Mouse (Mus musculus): ENCODE results near the gene Sars2. TPM values are rescaled to one million over a fixed set of nuclear protein-coding genes. Genes with fewer than 3 reads are reported as not detected.
A peak's percentile ranks its signal among the peaks of the same experiment; 100 is the strongest.

Gene Sars2
- total and polyA plus RNA-seq, 3 experiments: 10.5 to 24.9 (median 17.1) TPM

DNA sequence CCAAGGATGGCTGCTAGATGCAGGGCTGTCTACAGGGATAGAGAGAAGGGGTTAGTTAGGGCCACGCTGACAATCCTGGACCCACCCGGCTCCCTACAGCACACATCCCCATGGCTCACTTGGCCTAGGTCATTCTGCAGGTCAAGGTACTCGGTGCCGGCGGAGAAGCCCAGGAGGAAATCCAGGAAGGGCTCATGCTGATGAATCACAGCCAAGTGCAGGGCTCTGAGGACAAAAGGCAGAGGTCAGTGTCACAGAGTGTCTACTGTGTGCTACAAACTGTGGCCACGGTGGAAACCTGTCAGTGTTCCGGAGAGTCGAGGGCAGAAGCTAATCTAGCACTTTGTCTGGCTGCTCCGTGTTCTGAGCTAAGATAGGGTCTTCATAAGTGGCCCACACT is 20.1 kb downstream of the Sars2 start:
- dilution Hi-C loops (cut with MboI; ENCODE audit: extremely low pct_ligation_motif_present, extremely low pct_unique_long_range_greater_than_20kb, low sequenced_read_pairs): no loop called here
- Histone ChIP-seq H3K9ac (ENCODE audit: insufficient read depth, low read depth) (no peak overlapping the region), H3K79me2 (replicated peaks; ENCODE audit: control insufficient read depth, extremely low read depth, insufficient read depth, poor library complexity, severe bottlenecking) (peaks cover 21% of the 10 kb centered on the region), H3K9me3 (replicated peaks; ENCODE audit: low read length) (no peaks in the 10 kb centered on the region), H3K36me3 (replicated peaks in 1 of 2; ENCODE audit: control insufficient read depth in 1 of 2, insufficient read depth in 1 of 2, low read length in 1 of 2) (peaks cover 60 to 66% of the 10 kb centered on the region in 2 experiments), H3K4me2 (ENCODE audit: insufficient read depth, low read depth, poor library complexity, severe bottlenecking) (no peak overlapping the region), H3K27me3 (replicated peaks) (no peaks in the 10 kb centered on the region), H3K27ac (ENCODE audit: insufficient read depth, low read depth) (no peak overlapping the region), H3K4me1 (ENCODE audit: control insufficient read depth in 1 of 2, insufficient read depth in 2 of 2) (peaks cover 4 to 17% of the 10 kb centered on the region in 2 experiments), H3K4me3 (replicated peaks in 1 of 3; ENCODE audit: low read depth in 2 of 3, low read length in 2 of 3, poor library complexity in 1 of 3) (no peak overlapping the region)
- no peak for TF ChIP-seq NRF1 (IDR thresholded peaks at IDR 0.05; ENCODE audit: low read depth, low read length)
- DNase-seq (ENCODE audit: extremely low read depth): no peak
- in situ Hi-C loops (cut with MboI; ENCODE audit: low pct_ligation_motif_present, low pct_unique_long_range_greater_than_20kb, low sequenced_read_pairs): no loop called here

- H3K36me3 ChIP-seq (replicated peaks in 1 of 2; ENCODE audit: control insufficient read depth in 1 of 2, insufficient read depth in 1 of 2, low read length in 1 of 2): peaks cover 28 to 38% of the 10 kb centered on the region in 2 experiments
- peaks cover 34% of the 10 kb centered on the region for H3K79me2 ChIP-seq (replicated peaks; ENCODE audit: control insufficient read depth, extremely low read depth, insufficient read depth, poor library complexity, severe bottlenecking)
- peak overlapping the region; percentile 74 for H3K4me2 ChIP-seq (ENCODE audit: insufficient read depth, low read depth, poor library complexity, severe bottlenecking)
- no peak for DNase-seq (ENCODE audit: extremely low read depth)
- no peaks in the 10 kb centered on the region for H3K9me3 ChIP-seq (replicated peaks; ENCODE audit: low read length)
- H3K4me1 ChIP-seq (ENCODE audit: control insufficient read depth in 1 of 2, insufficient read depth in 2 of 2): peaks cover 14 to 38% of the 10 kb centered on the region in 2 experiments
- H3K27me3 ChIP-seq (replicated peaks): no peaks in the 10 kb centered on the region
- dilution Hi-C loops (cut with MboI; ENCODE audit: extremely low pct_ligation_motif_present, extremely low pct_unique_long_range_greater_than_20kb, low sequenced_read_pairs) (no loop called here), in situ Hi-C loops (cut with MboI; ENCODE audit: low pct_ligation_motif_present, low pct_unique_long_range_greater_than_20kb, low sequenced_read_pairs) (no loop called here)
- peak overlapping the region; percentile 73 to 86 (median 81) for H3K4me3 ChIP-seq (replicated peaks in 1 of 3; ENCODE audit: low read depth in 2 of 3, low read length in 2 of 3, poor library complexity in 1 of 3)
- H3K9ac ChIP-seq (ENCODE audit: insufficient read depth, low read depth): peak overlapping the region; percentile 76
- TF ChIP-seq POLR2A (IDR thresholded peaks at IDR 0.05; ENCODE audit: low read depth, low read length): no peak
- no peak for TF ChIP-seq SMC3 (IDR thresholded peaks at IDR 0.05; ENCODE audit: low read depth, low read length)
- TF ChIP-seq KAT2A (IDR thresholded peaks at IDR 0.05; ENCODE audit: insufficient replicate concordance, low read length): no peak
- H3K27ac ChIP-seq (ENCODE audit: insufficient read depth, low read depth): no peak overlapping the region
Observed at GRCm38 (mm10) chr7:28765211-28765610, 23.4 kb downstream of the Sars2 start.

- Histone ChIP-seq H3K4me1 (ENCODE audit: control insufficient read depth in 1 of 2, insufficient read depth in 2 of 2) (peaks cover 14 to 40% of the 10 kb centered on the region in 2 experiments), H3K36me3 (replicated peaks in 1 of 2; ENCODE audit: control insufficient read depth in 1 of 2, insufficient read depth in 1 of 2, low read length in 1 of 2) (peaks cover 19 to 38% of the 10 kb centered on the region in 2 experiments), H3K9ac (ENCODE audit: insufficient read depth, low read depth) (peak within 1 kb of the TSS; percentile 84), H3K9me3 (replicated peaks; ENCODE audit: low read length) (no peaks in the 10 kb centered on the region), H3K4me2 (ENCODE audit: insufficient read depth, low read depth, poor library complexity, severe bottlenecking) (peak within 1 kb of the TSS; percentile 83), H3K79me2 (replicated peaks; ENCODE audit: control insufficient read depth, extremely low read depth, insufficient read depth, poor library complexity, severe bottlenecking) (peaks cover 34% of the 10 kb centered on the region), H3K27me3 (replicated peaks) (no peaks in the 10 kb centered on the region), H3K4me3 (replicated peaks in 1 of 3; ENCODE audit: low read depth in 2 of 3, low read length in 2 of 3, poor library complexity in 1 of 3) (peak within 1 kb of the TSS; percentile 81 to 88 (median 86)), H3K27ac (ENCODE audit: insufficient read depth, low read depth) (no peak within 1 kb of the TSS; the same call in 1 of the 2 replicates)
- dilution Hi-C loops (cut with MboI; ENCODE audit: extremely low pct_ligation_motif_present, extremely low pct_unique_long_range_greater_than_20kb, low sequenced_read_pairs) (no loop called here), in situ Hi-C loops (cut with MboI; ENCODE audit: low pct_ligation_motif_present, low pct_unique_long_range_greater_than_20kb, low sequenced_read_pairs) (no loop called here)
- peak; percentile 100 for DNase-seq (ENCODE audit: extremely low read depth)
- no peak; the same call in 1 of the 2 replicates for TF ChIP-seq USF2 (conservative IDR thresholded peaks at IDR 0.05; ENCODE audit: low read depth, low read length)
- TF ChIP-seq USF1 (IDR thresholded peaks at IDR 0.05; ENCODE audit: low read depth, low read length): peak; percentile 45
- TF ChIP-seq SMC3 (IDR thresholded peaks at IDR 0.05; ENCODE audit: low read depth, low read length): no peak
- peak; percentile 83 for TF ChIP-seq POLR2A (IDR thresholded peaks at IDR 0.05; ENCODE audit: low read depth, low read length)
- peak; percentile 92 for TF ChIP-seq CHD2 (IDR thresholded peaks at IDR 0.05; ENCODE audit: low read length)
- TF ChIP-seq PAX5 (IDR thresholded peaks at IDR 0.05; ENCODE audit: low read length): no peak
- TF ChIP-seq MAFK (IDR thresholded peaks at IDR 0.05; ENCODE audit: insufficient replicate concordance, low read length): no peak
- no peak for TF ChIP-seq ZNF384 (IDR thresholded peaks at IDR 0.05; ENCODE audit: low read depth, low read length)
- peak; percentile 97 for TF ChIP-seq HCFC1 (IDR thresholded peaks at IDR 0.05; ENCODE audit: low read depth, low read length)
- TF ChIP-seq JUND (conservative IDR thresholded peaks at IDR 0.05; ENCODE audit: low read depth, low read length): no peak
- peak; percentile 67; the same call in 1 of the 2 replicates for TF ChIP-seq TBP (conservative IDR thresholded peaks at IDR 0.05; ENCODE audit: low read depth, low read length)
- TF ChIP-seq MYC (IDR thresholded peaks at IDR 0.05; ENCODE audit: low read depth, low read length): peak; percentile 82
- TF ChIP-seq RAD21 (IDR thresholded peaks at IDR 0.05; ENCODE audit: low read depth, low read length): no peak
- peak; percentile 68; the same call in 1 of the 2 replicates for TF ChIP-seq MAZ (IDR thresholded peaks at IDR 0.05; ENCODE audit: low read depth, low read length)
- TF ChIP-seq SIN3A (IDR thresholded peaks at IDR 0.05; ENCODE audit: low read length): peak; percentile 97
- TF ChIP-seq ETS1 (conservative IDR thresholded peaks at IDR 0.05; ENCODE audit: low read depth, low read length): 0 out of 2 replicates have a peak, but pooled peaks have one; percentile 22
- TF ChIP-seq EP300 (IDR thresholded peaks at IDR 0.05; ENCODE audit: low read length): no peak
- TF ChIP-seq KAT2A (IDR thresholded peaks at IDR 0.05; ENCODE audit: insufficient replicate concordance, low read length): peak; percentile 100
- peak; percentile 48; the same call in 1 of the 2 replicates for TF ChIP-seq IRF4 (IDR thresholded peaks at IDR 0.05; ENCODE audit: low read depth, low read length)
- TF ChIP-seq UBTF (IDR thresholded peaks at IDR 0.05; ENCODE audit: low read depth, low read length): no peak
- TF ChIP-seq NRF1 (IDR thresholded peaks at IDR 0.05; ENCODE audit: low read depth, low read length): peak; percentile 74
- TF ChIP-seq MEF2A (IDR thresholded peaks at IDR 0.05; ENCODE audit: borderline replicate concordance, low read depth, low read length): peak; percentile 44; the same call in 1 of the 2 replicates
- TF ChIP-seq NELFE (IDR thresholded peaks at IDR 0.05; ENCODE audit: low read depth, low read length): peak; percentile 65; the same call in 1 of the 2 replicates
Observed at GRCm38 (mm10) chr7:28766173-28766879, 24.5 kb downstream of the Sars2 start, which contains the start of gene Sirt2. TSS of gene Sirt2 (plus strand) at chr7:28766735.

All from CH12.LX (cell line).